Mouse (Mus musculus) cerebellum, postnatal 10 days (tissue): ENCODE data around the gene Fam135a.
A peak's percentile ranks its signal among the peaks of the same experiment; 100 is the strongest.

ENCODE experiments used
- DNase-seq, 2 experiments: peaks; one replicate each; pipeline ENCODE4 v3.0.0; 2021; ENCODE audit warnings: mixed read lengths in 2 of 2

The Fam135a gene

GRCm38 (mm10) chr1:24099926-24100869, at the start of gene Fam135a:
TSS of gene Fam135a (minus strand) at chr1:24100341.
- DNase-seq, result peak; percentile 99

GRCm38 (mm10) chr1:24143504-24143903, 43.4 kb upstream of the Fam135a start:
- DNase-seq, result no peak

- no peak for DNase-seq
Observed at GRCm38 (mm10) chr1:24140555-24140954, 40.4 kb upstream of the Fam135a start.

GRCm38 (mm10) chr1:24137133-24137532, 37.0 kb upstream of the Fam135a start:
- peak; percentile 89 to 92 for DNase-seq

- peak; percentile 21 to 52 for DNase-seq
Observed at GRCm38 (mm10) chr1:24134792-24135191, 34.7 kb upstream of the Fam135a start.

GRCm38 (mm10) chr1:24133853-24134252, 33.7 kb upstream of the Fam135a start:
- peak; percentile 9 to 13 for DNase-seq

GRCm38 (mm10) chr1:24127866-24128265, 27.7 kb upstream of the Fam135a start:
- no peak for DNase-seq

- no peak for DNase-seq
Observed at GRCm38 (mm10) chr1:24124610-24125009, 24.5 kb upstream of the Fam135a start.

- DNase-seq, result no peak
Observed at GRCm38 (mm10) chr1:24122582-24122981, 22.4 kb upstream of the Fam135a start.

GRCm38 (mm10) chr1:24107971-24108773, 8.0 kb upstream of the Fam135a start:
- DNase-seq, result no peak

- peak; percentile 81 to 83 for DNase-seq
Observed at GRCm38 (mm10) chr1:24107378-24107777, 7.2 kb upstream of the Fam135a start.

- DNase-seq, result no peak
Observed at GRCm38 (mm10) chr1:24102579-24103149, 2.5 kb upstream of the Fam135a start.

GRCm38 (mm10) chr1:24100870-24101358, 773 bp upstream of the Fam135a start:
- peak; percentile 36 to 44 for DNase-seq

GRCm38 (mm10) chr1:24099541-24099925, 608 bp downstream of the Fam135a start:
- DNase-seq, result no peak

- no peak for DNase-seq
Observed at GRCm38 (mm10) chr1:24097541-24097940, 2.6 kb downstream of the Fam135a start.

- no peak for DNase-seq
Observed at GRCm38 (mm10) chr1:24092414-24092813, 7.7 kb downstream of the Fam135a start.

- no peak for DNase-seq
Observed at GRCm38 (mm10) chr1:24090603-24091002, 9.5 kb downstream of the Fam135a start.

GRCm38 (mm10) chr1:24090094-24090493, 10.0 kb downstream of the Fam135a start:
- no peak for DNase-seq

GRCm38 (mm10) chr1:24086176-24086575, 14.0 kb downstream of the Fam135a start:
- peak; percentile 30 to 34 for DNase-seq

GRCm38 (mm10) chr1:24074396-24074795, 25.7 kb downstream of the Fam135a start:
- DNase-seq, result peak; percentile 29 to 34

GRCm38 (mm10) chr1:24073386-24074248, 26.5 kb downstream of the Fam135a start:
- no peak for DNase-seq

GRCm38 (mm10) chr1:24068830-24069229, 31.3 kb downstream of the Fam135a start:
- DNase-seq, result no peak
